Mouse (Mus musculus) erythroblast, embryonic 14.5 days (primary cell): ENCODE measurements around the gene Lrfn3. TPM values are rescaled to one million over a fixed set of nuclear protein-coding genes. Genes with fewer than 3 reads are reported as not detected.

ENCODE experiments used
- H3K27me3 ChIP-seq: 2 replicates; pipeline ENCODE4 v1.6.1; 2012; ENCODE audit warnings: inconsistent platforms; ENCODE audit not compliant: control insufficient read depth
- H3K36me3 ChIP-seq: 2 replicates; pipeline ENCODE4 v1.6.1; 2012; ENCODE audit warnings: mild to moderate bottlenecking, inconsistent platforms; ENCODE audit not compliant: control insufficient read depth
- H3K4me1 ChIP-seq: 2 replicates; pipeline ENCODE4 v1.6.1; 2012; ENCODE audit warnings: inconsistent platforms; ENCODE audit not compliant: control insufficient read depth
- H3K4me3 ChIP-seq: replicated peaks from 2 replicates; pipeline ENCODE3; 2012; ENCODE audit warnings: moderate library complexity, mild to moderate bottlenecking, inconsistent platforms
- H3K9me3 ChIP-seq: 2 replicates; pipeline ENCODE4 v1.6.1; 2012; ENCODE audit warnings: low read length, inconsistent platforms, mixed read lengths; ENCODE audit not compliant: control insufficient read depth
- GATA1 ChIP-seq: IDR thresholded peaks from 2 replicates; pipeline ENCODE4 v1.6.1; 2012; ENCODE audit warnings: low read length, inconsistent platforms, mixed read lengths
- TAL1 ChIP-seq: IDR thresholded peaks from 3 replicates; pipeline ENCODE4 v1.6.1; 2012; ENCODE audit warnings: low read length, inconsistent platforms, mixed read lengths
- polyA plus RNA-seq: library from polyadenylated mRNA; stranded (reverse); fragments of >175 nt; gene quantifications from 2 replicates; pipeline ENCODE4 v1.2.3, GENCODE M21; 2012

Gene Lrfn3
- polyA plus RNA-seq, 1 experiment: 0.05 TPM

- H3K4me1 ChIP-seq: peaks cover 23% of the 10 kb centered on the region
- H3K36me3 ChIP-seq: peaks cover 9% of the 10 kb centered on the region; the same call in 1 of the 2 replicates
- no peaks in the 10 kb centered on the region for H3K9me3 ChIP-seq
- peak within 1 kb of the TSS; percentile 67 for H3K4me3 ChIP-seq
- no peaks in the 10 kb centered on the region for H3K27me3 ChIP-seq
- TF ChIP-seq TAL1 (no peak), GATA1 (no peak)
Observed at GRCm38 (mm10) chr7:30308076-30309005, 54.2 kb downstream of the Lrfn3 start, which contains the start of gene Alkbh6. Alkbh6 (plus strand) TSS chr7:30308717.

GRCm38 (mm10) chr7:30306083-30306779 lies 56.3 kb downstream of the Lrfn3 start:
- TF ChIP-seq TAL1: no peak
- TF ChIP-seq GATA1: no peak
- no peaks in the 10 kb centered on the region for H3K9me3 ChIP-seq
- H3K4me3 ChIP-seq: no peak overlapping the region
- peaks cover 23% of the 10 kb centered on the region for H3K4me1 ChIP-seq
- peaks cover 2% of the 10 kb centered on the region; the same call in 1 of the 2 replicates for H3K36me3 ChIP-seq
- H3K27me3 ChIP-seq: no peaks in the 10 kb centered on the region

Other genes starting within 250 kb of the Lrfn3 start
- gene Zfp382, start 240.8 kb downstream of the Lrfn3 start, polyA plus RNA-seq: 0.11 TPM in 1 of 2 replicates, not detected in the other
- 0.14 and 0.46 TPM in 2 replicates for gene Zfp146, start 193.0 kb downstream of the Lrfn3 start, polyA plus RNA-seq
- gene Cox7a1, start 178.6 kb downstream of the Lrfn3 start, polyA plus RNA-seq: 0.12 TPM in 1 of 2 replicates, not detected in the other
- 17.1 and 21.2 TPM in 2 replicates for gene Capns1, start 164.0 kb downstream of the Lrfn3 start, polyA plus RNA-seq
- 9.4 and 10.9 TPM in 2 replicates for gene Polr2i, start 130.8 kb downstream of the Lrfn3 start, polyA plus RNA-seq
- 2.6 and 4.1 TPM in 2 replicates for gene Tbcb, start 130.5 kb downstream of the Lrfn3 start, polyA plus RNA-seq
- not detected in 2 replicates for gene Ovol3, start 127.0 kb downstream of the Lrfn3 start, polyA plus RNA-seq
- 0.04 TPM in 1 of 2 replicates, not detected in the other for gene Thap8, start 82.7 kb downstream of the Lrfn3 start, polyA plus RNA-seq
- 14.8 and 30.0 TPM in 2 replicates for gene Wdr62, start 82.4 kb downstream of the Lrfn3 start, polyA plus RNA-seq
- not detected in 2 replicates for gene Clip3, start 71.0 kb downstream of the Lrfn3 start, polyA plus RNA-seq
- 2.1 and 2.8 TPM in 2 replicates for gene Alkbh6, start 54.1 kb downstream of the Lrfn3 start, polyA plus RNA-seq
- 0.04 and 0.13 TPM in 2 replicates for gene Syne4, start 48.0 kb downstream of the Lrfn3 start, polyA plus RNA-seq
- not detected in 2 replicates for gene E130208F15Rik, start 41.0 kb downstream of the Lrfn3 start, polyA plus RNA-seq
- gene Sdhaf1, start 38.9 kb downstream of the Lrfn3 start, polyA plus RNA-seq: 0.45 and 0.47 TPM in 2 replicates
- 0.91 and 1.6 TPM in 2 replicates for gene Tyrobp, start 51.0 kb upstream of the Lrfn3 start, polyA plus RNA-seq
- not detected in 2 replicates for gene Hcst, start 57.1 kb upstream of the Lrfn3 start, polyA plus RNA-seq
- gene Nfkbid, start 59.0 kb upstream of the Lrfn3 start, polyA plus RNA-seq: 0.23 and 0.30 TPM in 2 replicates
- 0.13 and 0.33 TPM in 2 replicates for gene Aplp1, start 82.8 kb upstream of the Lrfn3 start, polyA plus RNA-seq
- gene Kirrel2, start 94.9 kb upstream of the Lrfn3 start, polyA plus RNA-seq: 0.02 and 0.05 TPM in 2 replicates
- not detected in 2 replicates for gene Nphs1, start 95.5 kb upstream of the Lrfn3 start, polyA plus RNA-seq
- gene Prodh2, start 130.8 kb upstream of the Lrfn3 start, polyA plus RNA-seq: 0.11 and 0.36 TPM in 2 replicates
- gene Arhgap33, start 172.3 kb upstream of the Lrfn3 start, polyA plus RNA-seq: 11.7 and 13.0 TPM in 2 replicates
- 3.7 and 6.8 TPM in 2 replicates for gene Hspb6, start 189.4 kb upstream of the Lrfn3 start, polyA plus RNA-seq
- gene Proser3, start 189.5 kb upstream of the Lrfn3 start, polyA plus RNA-seq: 1.9 and 2.3 TPM in 2 replicates
- gene Lin37, start 197.1 kb upstream of the Lrfn3 start, polyA plus RNA-seq: 14.5 and 17.0 TPM in 2 replicates
- gene U2af1l4, start 200.5 kb upstream of the Lrfn3 start, polyA plus RNA-seq: 5.6 and 7.7 TPM in 2 replicates
- 0.15 and 0.18 TPM in 2 replicates for gene Gm49396, start 200.6 kb upstream of the Lrfn3 start, polyA plus RNA-seq
- 8.0 and 8.9 TPM in 2 replicates for gene Psenen, start 200.9 kb upstream of the Lrfn3 start, polyA plus RNA-seq
- 0.61 and 1.5 TPM in 2 replicates for gene Igflr1, start 202.7 kb upstream of the Lrfn3 start, polyA plus RNA-seq
- gene Kmt2b, start 226.0 kb upstream of the Lrfn3 start, polyA plus RNA-seq: 5.2 and 6.8 TPM in 2 replicates
- 0.07 and 0.20 TPM in 2 replicates for gene Zbtb32, start 236.1 kb upstream of the Lrfn3 start, polyA plus RNA-seq